Mouse (Mus musculus): ENCODE data around the gene Upp2. TPM values are rescaled to one million over a fixed set of nuclear protein-coding genes. Genes with fewer than 3 reads are reported as not detected.

Gene Upp2
- polyA plus RNA-seq, 1 experiment from 2014 or later, result 5.2 TPM

- Histone ChIP-seq H3K27ac (no peak overlapping the region), H3K27me3 (ENCODE audit: insufficient read depth, poor library complexity, severe bottlenecking) (no peaks in the 10 kb centered on the region), H3K36me3 (no peaks in the 10 kb centered on the region), H3K4me3 (no peak overlapping the region), H3K9me3 (no peaks in the 10 kb centered on the region), H3K4me1 (replicated peaks) (no peaks in the 10 kb centered on the region)
- 85% methylated on average over 2 of the region's 2 CpGs for WGBS
- no peak for DNase-seq (ENCODE audit: low spot score)
Observed at GRCm38 (mm10) chr2:58758081-58758480, 191.0 kb downstream of the Upp2 start.

- H3K4me3 ChIP-seq, result no peak overlapping the region
- whole genome bisulfite sequencing, result 74% methylated on average over 5 of the region's 5 CpGs
- H3K27me3 ChIP-seq (ENCODE audit: insufficient read depth, poor library complexity, severe bottlenecking), result no peaks in the 10 kb centered on the region
Observed at GRCm38 (mm10) chr2:58759676-58760075, 192.6 kb downstream of the Upp2 start.

DNA sequence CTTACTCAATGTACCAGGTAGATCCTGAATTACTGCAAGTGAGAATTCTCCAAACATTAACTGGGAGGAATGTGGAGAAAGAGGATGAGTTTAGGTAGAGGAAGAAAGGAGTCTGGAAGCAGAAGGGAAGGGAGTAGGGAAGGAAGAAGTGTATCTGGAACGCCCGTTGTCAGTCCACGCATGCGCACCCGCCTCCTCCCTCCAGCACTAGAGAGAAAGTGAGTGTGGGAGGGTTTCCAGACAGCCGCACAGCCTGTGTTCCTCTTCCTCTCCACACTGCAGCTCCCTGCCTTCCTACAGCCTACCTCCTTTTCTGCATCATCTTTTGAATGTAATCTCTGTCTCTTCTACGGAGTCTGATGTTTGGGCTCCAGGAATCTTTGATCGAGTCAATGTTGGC, 198.0 kb downstream of the Upp2 start:
- WGBS, result 88% methylated on average over 8 of the region's 8 CpGs
- no peaks in the 10 kb centered on the region for H3K9me3 ChIP-seq

More at GRCm38 (mm10) chr2:58759676-58760075, 192.6 kb downstream of the Upp2 start:
- Histone ChIP-seq H3K4me1 (replicated peaks) (no peaks in the 10 kb centered on the region), H3K36me3 (no peaks in the 10 kb centered on the region), H3K27ac (no peak overlapping the region), H3K9me3 (no peaks in the 10 kb centered on the region)
- no peak for DNase-seq (ENCODE audit: low spot score)

DNA sequence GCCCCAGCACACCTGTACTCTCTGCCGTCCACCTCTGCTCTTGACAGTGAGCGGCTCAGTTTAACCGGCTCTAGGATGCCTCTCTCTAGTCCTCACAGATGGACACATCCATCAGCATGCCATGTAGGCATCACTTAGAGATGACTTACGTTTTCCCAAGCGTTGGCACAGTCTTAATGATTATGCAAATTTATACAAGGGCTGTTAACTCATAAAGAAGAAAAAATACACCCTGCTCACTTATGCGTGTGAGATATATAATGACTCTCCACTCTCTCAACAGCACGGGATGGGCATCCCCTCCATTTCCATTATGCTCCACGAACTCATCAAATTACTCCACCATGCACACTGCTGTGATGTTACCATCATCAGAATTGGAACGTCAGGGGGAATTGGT, 206.7 kb downstream of the Upp2 start:
- no peaks in the 10 kb centered on the region for H3K27me3 ChIP-seq (ENCODE audit: insufficient read depth, poor library complexity, severe bottlenecking)
- 87% methylated on average over 9 of the region's 9 CpGs for WGBS
- no peak overlapping the region for H3K4me3 ChIP-seq
- H3K4me1 ChIP-seq (replicated peaks), result no peaks in the 10 kb centered on the region
- H3K9me3 ChIP-seq, result no peaks in the 10 kb centered on the region
- H3K27ac ChIP-seq, result no peak overlapping the region
- no peaks in the 10 kb centered on the region for H3K36me3 ChIP-seq
- DNase-seq (ENCODE audit: low spot score), result no peak

More for the DNA sequence above, 198.0 kb downstream of the Upp2 start:
- Histone ChIP-seq H3K27me3 (ENCODE audit: insufficient read depth, poor library complexity, severe bottlenecking) (no peaks in the 10 kb centered on the region), H3K27ac (no peak overlapping the region), H3K36me3 (no peaks in the 10 kb centered on the region), H3K4me3 (no peak overlapping the region), H3K4me1 (replicated peaks) (no peaks in the 10 kb centered on the region)
- DNase-seq (ENCODE audit: low spot score), result no peak

DNA sequence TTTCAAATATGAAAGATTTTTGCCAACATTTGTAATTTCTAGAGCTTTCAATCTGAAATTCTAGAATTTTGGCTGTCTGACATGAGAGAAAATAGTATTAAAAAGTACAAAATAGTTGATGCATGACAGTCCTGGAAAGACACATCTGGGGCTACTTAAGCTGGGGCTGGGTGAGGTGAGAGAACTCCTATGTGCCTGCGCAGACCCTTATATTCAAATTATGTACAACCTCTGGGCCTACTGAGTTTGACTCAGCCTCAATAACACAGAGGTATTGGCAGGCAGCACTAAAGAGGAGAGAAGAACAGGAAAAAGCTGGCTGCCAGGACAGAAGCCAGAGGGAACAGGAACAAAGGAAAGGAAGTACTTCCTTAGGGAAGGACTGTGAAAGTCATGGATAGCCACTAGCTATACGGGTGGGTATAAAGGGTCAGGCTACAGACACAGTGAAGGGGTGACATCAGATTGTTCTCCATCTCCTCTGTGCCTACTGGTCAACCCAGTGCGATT, 211.9 kb downstream of the Upp2 start:
- no peaks in the 10 kb centered on the region for H3K4me1 ChIP-seq (replicated peaks)
- H3K36me3 ChIP-seq, result no peaks in the 10 kb centered on the region
- WGBS, result 88% methylated on average over 3 of the region's 3 CpGs
- no peak overlapping the region for H3K27ac ChIP-seq
- H3K9me3 ChIP-seq, result no peaks in the 10 kb centered on the region
- DNase-seq (ENCODE audit: low spot score), result no peak
- no peak overlapping the region for H3K4me3 ChIP-seq
- no peaks in the 10 kb centered on the region for H3K27me3 ChIP-seq (ENCODE audit: insufficient read depth, poor library complexity, severe bottlenecking)

GRCm38 (mm10) chr2:58783526-58783925, 216.4 kb downstream of the Upp2 start:
- H3K36me3 ChIP-seq, result no peaks in the 10 kb centered on the region
- no peak overlapping the region for H3K27ac ChIP-seq
- WGBS, result 77% methylated on average over 1 of the region's 1 CpGs
- no peak overlapping the region for H3K4me3 ChIP-seq
- no peak for DNase-seq (ENCODE audit: low spot score)
- no peaks in the 10 kb centered on the region for H3K9me3 ChIP-seq
- no peaks in the 10 kb centered on the region for H3K27me3 ChIP-seq (ENCODE audit: insufficient read depth, poor library complexity, severe bottlenecking)
- peaks cover 12% of the 10 kb centered on the region; the same call in 1 of the 2 replicates for H3K4me1 ChIP-seq (replicated peaks)

DNA sequence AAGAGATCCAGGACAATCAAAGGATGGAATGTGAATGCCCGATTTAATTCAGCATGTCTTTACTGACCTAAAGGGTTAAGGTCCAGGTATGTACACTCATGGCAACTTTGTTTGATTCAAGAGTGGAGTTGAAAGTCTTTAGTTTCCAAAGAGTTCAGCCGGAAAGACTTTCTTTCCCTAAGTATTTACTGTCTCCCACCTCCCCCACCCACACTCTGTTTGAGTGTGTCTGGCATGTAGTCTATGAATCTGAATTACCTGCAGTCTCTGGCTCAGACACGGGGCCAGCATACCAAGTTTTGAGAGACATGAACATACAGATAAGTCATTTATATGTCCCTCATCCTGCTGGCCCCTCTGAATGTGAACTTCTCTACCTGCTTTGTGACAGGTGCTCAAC, 219.1 kb downstream of the Upp2 start:
- Histone ChIP-seq H3K27me3 (ENCODE audit: insufficient read depth, poor library complexity, severe bottlenecking) (no peaks in the 10 kb centered on the region), H3K4me1 (replicated peaks) (peaks cover 12% of the 10 kb centered on the region; the same call in 1 of the 2 replicates), H3K9me3 (no peaks in the 10 kb centered on the region), H3K36me3 (no peaks in the 10 kb centered on the region), H3K4me3 (no peak overlapping the region), H3K27ac (no peak overlapping the region)
- DNase-seq (ENCODE audit: low spot score), result no peak
- 91% methylated on average over 3 of the region's 3 CpGs for WGBS

DNA sequence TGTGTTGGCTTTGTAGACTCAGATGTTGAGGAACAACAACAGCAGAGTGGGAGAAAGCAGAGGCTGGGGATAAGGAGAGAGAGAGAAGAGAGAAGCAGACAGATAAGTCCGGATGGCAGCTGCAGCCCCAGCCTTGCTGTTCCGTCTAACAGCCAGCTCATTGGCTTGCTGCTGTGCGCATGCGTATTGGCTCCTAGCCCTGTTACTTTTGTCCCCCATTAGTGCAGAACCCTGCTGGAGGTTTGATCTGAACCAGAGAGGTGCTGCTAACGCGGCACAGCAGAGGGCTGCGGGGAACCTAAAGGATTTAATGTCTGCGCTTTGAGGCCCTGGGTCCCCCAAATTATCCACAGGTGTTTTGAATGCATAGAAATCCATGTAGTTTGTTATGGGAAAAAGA, 219.6 kb downstream of the Upp2 start:
- no peak for DNase-seq (ENCODE audit: low spot score)
- WGBS, result 69% methylated on average over 8 of the region's 8 CpGs
- no peaks in the 10 kb centered on the region for H3K9me3 ChIP-seq
- no peaks in the 10 kb centered on the region for H3K27me3 ChIP-seq (ENCODE audit: insufficient read depth, poor library complexity, severe bottlenecking)
- no peak overlapping the region for H3K4me3 ChIP-seq
- H3K36me3 ChIP-seq, result no peaks in the 10 kb centered on the region
- no peak overlapping the region for H3K27ac ChIP-seq
- peaks cover 12% of the 10 kb centered on the region; the same call in 1 of the 2 replicates for H3K4me1 ChIP-seq (replicated peaks)

DNA sequence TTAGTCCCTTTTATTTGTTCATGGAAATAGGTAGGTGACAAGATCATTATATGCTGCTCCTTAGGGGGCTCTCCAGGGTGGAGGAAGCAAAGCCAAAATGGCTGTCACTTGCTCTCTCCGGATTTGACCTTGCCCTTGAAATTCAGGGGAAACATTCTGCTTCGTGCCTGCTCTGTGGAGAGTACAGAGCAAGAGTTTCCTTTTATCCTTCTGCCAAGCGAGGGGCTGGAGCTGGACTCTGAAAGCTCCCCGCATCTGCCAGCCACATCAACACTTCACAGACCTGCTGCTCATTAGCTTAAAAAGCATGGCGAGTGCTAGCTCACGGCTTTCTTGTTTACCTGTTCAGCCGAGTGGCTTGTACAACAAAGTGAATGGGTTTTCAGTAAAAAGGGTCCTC, 220.3 kb downstream of the Upp2 start:
- Histone ChIP-seq H3K4me3 (no peak overlapping the region), H3K36me3 (no peaks in the 10 kb centered on the region), H3K9me3 (no peaks in the 10 kb centered on the region), H3K27ac (no peak overlapping the region), H3K27me3 (ENCODE audit: insufficient read depth, poor library complexity, severe bottlenecking) (no peaks in the 10 kb centered on the region), H3K4me1 (replicated peaks) (peaks cover 18% of the 10 kb centered on the region)
- DNase-seq (ENCODE audit: low spot score), result no peak
- 64% methylated on average over 7 of the region's 7 CpGs for WGBS

- no peak overlapping the region for H3K27ac ChIP-seq
- no peaks in the 10 kb centered on the region for H3K36me3 ChIP-seq
- no peak for DNase-seq (ENCODE audit: low spot score)
- H3K4me3 ChIP-seq, result no peak overlapping the region
- WGBS, result 84% methylated on average over 7 of the region's 7 CpGs
- no peaks in the 10 kb centered on the region for H3K9me3 ChIP-seq
- peaks cover 22% of the 10 kb centered on the region for H3K4me1 ChIP-seq (replicated peaks)
- no peaks in the 10 kb centered on the region for H3K27me3 ChIP-seq (ENCODE audit: insufficient read depth, poor library complexity, severe bottlenecking)
Observed at GRCm38 (mm10) chr2:58789934-58790333, 222.8 kb downstream of the Upp2 start.

DNA sequence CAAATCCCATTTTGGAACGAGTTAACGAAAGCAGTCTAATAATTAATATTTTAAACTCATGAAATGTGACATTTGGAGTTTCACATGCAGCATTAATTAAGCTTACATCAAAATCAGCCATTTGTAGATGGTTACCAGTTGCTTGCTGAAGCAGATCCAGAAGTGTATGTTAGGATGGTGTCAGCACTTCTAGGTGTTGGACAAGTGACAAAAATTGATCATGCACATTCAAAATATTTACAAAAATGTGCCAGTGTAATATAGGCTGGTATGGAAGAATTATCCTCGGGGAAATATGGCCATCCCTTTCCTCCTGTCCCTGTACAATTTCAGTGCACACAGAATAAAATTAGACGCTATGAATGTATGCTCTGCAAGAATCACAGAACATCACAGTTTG, 223.3 kb downstream of the Upp2 start:
- Histone ChIP-seq H3K4me3 (no peak overlapping the region), H3K27me3 (ENCODE audit: insufficient read depth, poor library complexity, severe bottlenecking) (no peaks in the 10 kb centered on the region), H3K36me3 (no peaks in the 10 kb centered on the region), H3K27ac (no peak overlapping the region), H3K9me3 (no peaks in the 10 kb centered on the region), H3K4me1 (replicated peaks) (peaks cover 22% of the 10 kb centered on the region)
- no peak for DNase-seq (ENCODE audit: low spot score)
- WGBS, result 96% methylated on average over 4 of the region's 4 CpGs

DNA sequence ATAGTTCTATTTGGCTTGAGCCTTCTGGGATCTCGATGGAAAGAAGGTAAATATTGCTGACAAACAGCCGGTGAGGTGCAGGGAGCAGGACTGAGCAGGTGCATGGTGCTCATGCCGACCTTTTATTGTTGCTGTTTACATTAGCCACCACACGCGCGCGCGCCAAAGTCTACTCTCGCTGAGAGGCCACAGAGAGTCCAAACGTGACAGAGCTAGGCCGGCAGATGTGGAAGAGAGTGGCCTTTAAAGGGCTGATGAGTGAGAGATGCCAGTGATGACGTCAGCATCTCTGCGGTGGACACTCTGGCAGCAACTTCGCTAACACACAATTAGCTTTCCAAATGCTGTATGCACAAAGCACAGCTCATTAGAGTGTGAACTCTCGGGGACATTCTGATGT, 227.4 kb downstream of the Upp2 start:
- Histone ChIP-seq H3K9me3 (no peaks in the 10 kb centered on the region), H3K4me1 (replicated peaks) (peaks cover 30% of the 10 kb centered on the region), H3K4me3 (no peak overlapping the region), H3K27ac (no peak overlapping the region), H3K36me3 (no peaks in the 10 kb centered on the region), H3K27me3 (ENCODE audit: insufficient read depth, poor library complexity, severe bottlenecking) (no peaks in the 10 kb centered on the region)
- no peak for DNase-seq (ENCODE audit: low spot score)
- WGBS, result 86% methylated on average over 15 of the region's 15 CpGs

DNA sequence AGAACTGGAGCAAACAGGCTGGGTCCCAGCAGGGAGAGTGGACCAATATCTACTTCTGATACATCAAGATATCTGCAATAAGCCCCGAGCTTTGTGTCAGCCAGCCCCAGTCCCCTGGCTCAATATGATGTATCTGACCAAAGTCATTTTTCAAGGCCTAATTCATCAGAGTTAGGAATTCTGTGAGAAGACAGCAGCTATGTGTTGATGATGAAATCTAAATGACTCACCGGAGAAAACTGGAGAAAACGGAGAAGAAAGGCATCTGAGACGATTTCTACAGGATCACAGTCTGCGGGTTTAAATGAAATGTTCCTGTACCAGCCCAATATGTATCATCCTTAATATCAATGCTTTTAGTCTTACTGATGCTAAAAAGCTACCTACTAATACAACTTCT, 228.3 kb downstream of the Upp2 start:
- Histone ChIP-seq H3K27me3 (ENCODE audit: insufficient read depth, poor library complexity, severe bottlenecking) (no peaks in the 10 kb centered on the region), H3K9me3 (no peaks in the 10 kb centered on the region), H3K4me3 (no peak overlapping the region), H3K36me3 (no peaks in the 10 kb centered on the region), H3K27ac (no peak overlapping the region), H3K4me1 (replicated peaks) (peaks cover 30% of the 10 kb centered on the region)
- DNase-seq (ENCODE audit: low spot score), result no peak
- 94% methylated on average over 5 of the region's 5 CpGs for WGBS

DNA sequence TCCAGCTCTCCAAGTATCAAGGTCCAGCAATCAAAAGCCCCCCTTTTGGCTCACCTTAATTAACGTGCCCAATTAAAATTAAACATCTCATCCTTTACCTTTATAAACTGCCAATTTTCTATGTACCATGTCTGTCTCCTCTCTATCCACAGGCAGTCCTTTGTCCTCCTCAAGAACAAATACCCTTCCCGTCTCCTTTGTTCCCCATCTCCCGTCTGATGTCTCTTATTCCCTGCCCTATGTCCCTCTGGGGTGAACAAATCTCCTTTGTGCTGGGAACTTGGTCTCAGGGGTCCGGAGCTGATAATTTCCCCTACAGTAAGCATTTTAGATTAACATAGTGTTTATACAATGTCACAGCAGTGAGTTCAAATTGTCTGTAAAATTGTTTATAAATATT, 230.4 kb downstream of the Upp2 start:
- peak; percentile 20 for DNase-seq (ENCODE audit: low spot score)
- H3K4me1 ChIP-seq (replicated peaks), result peaks cover 22% of the 10 kb centered on the region
- no peaks in the 10 kb centered on the region for H3K9me3 ChIP-seq
- peak overlapping the region; percentile 79 for H3K27ac ChIP-seq
- H3K27me3 ChIP-seq (ENCODE audit: insufficient read depth, poor library complexity, severe bottlenecking), result no peaks in the 10 kb centered on the region
- H3K4me3 ChIP-seq, result no peak overlapping the region
- WGBS, result 34% methylated on average over 4 of the region's 4 CpGs
- H3K36me3 ChIP-seq, result no peaks in the 10 kb centered on the region
